Mouse (Mus musculus) left cerebral cortex, adult 8-10 months (tissue): ENCODE results near the gene Ndfip2. TPM values are rescaled to one million over a fixed set of nuclear protein-coding genes. Genes with fewer than 3 reads are reported as not detected.
A peak's percentile ranks its signal among the peaks of the same experiment; 100 is the strongest.

Experiments
- DNase-seq, 2 experiments: peaks; one replicate each; pipeline ENCODE4 v3.0.0; 2022; ENCODE audit warnings: low spot score in 2 of 2
- total RNA-seq, 4 experiments: library from RNA; stranded (reverse); gene quantifications; 2 replicates each; pipeline ENCODE4 v1.2.4; 2022

The Ndfip2 gene
- 100 to 1,000 TPM in 2 of 4 experiments, 10 to 100 TPM in 2; 94.4 to 110 (median 102) TPM for total RNA-seq

- DNase-seq: peak; percentile 77 to 90
Measured at GRCm38 (mm10) chr14:105258379-105259034, at the start of gene Ndfip2. Gene Ndfip2, plus strand, starts transcription at chr14:105258573.

GRCm38 (mm10) chr14:105219525-105220376 lies 38.6 kb upstream of the Ndfip2 start:
- no peak for DNase-seq

- DNase-seq: no peak
Measured at GRCm38 (mm10) chr14:105222240-105222639, 36.1 kb upstream of the Ndfip2 start.

- DNase-seq: no peak
Measured at GRCm38 (mm10) chr14:105225790-105226189, 32.6 kb upstream of the Ndfip2 start.

GRCm38 (mm10) chr14:105232421-105232820 lies 26.0 kb upstream of the Ndfip2 start:
- DNase-seq: peak in 1 of 2 experiments; percentile 15

GRCm38 (mm10) chr14:105236596-105236995 lies 21.8 kb upstream of the Ndfip2 start:
- DNase-seq: no peak

- DNase-seq: no peak
Measured at GRCm38 (mm10) chr14:105237736-105238135, 20.6 kb upstream of the Ndfip2 start.

GRCm38 (mm10) chr14:105238450-105239038 lies 19.8 kb upstream of the Ndfip2 start:
- no peak for DNase-seq

GRCm38 (mm10) chr14:105240120-105240519 lies 18.3 kb upstream of the Ndfip2 start:
- no peak for DNase-seq

GRCm38 (mm10) chr14:105243805-105244443 lies 14.4 kb upstream of the Ndfip2 start:
- DNase-seq: no peak

GRCm38 (mm10) chr14:105251038-105251437 lies 7.3 kb upstream of the Ndfip2 start:
- DNase-seq: no peak

GRCm38 (mm10) chr14:105253304-105253703 lies 5.1 kb upstream of the Ndfip2 start:
- DNase-seq: no peak

GRCm38 (mm10) chr14:105254401-105254800 lies 4.0 kb upstream of the Ndfip2 start:
- DNase-seq: no peak

- DNase-seq: no peak
Measured at GRCm38 (mm10) chr14:105255620-105256019, 2.8 kb upstream of the Ndfip2 start.

- DNase-seq: no peak
Measured at GRCm38 (mm10) chr14:105259035-105259880, 885 bp downstream of the Ndfip2 start.

- DNase-seq: no peak
Measured at GRCm38 (mm10) chr14:105262923-105263322, 4.5 kb downstream of the Ndfip2 start.

GRCm38 (mm10) chr14:105267095-105267494 lies 8.7 kb downstream of the Ndfip2 start:
- no peak for DNase-seq

- no peak for DNase-seq
Measured at GRCm38 (mm10) chr14:105272030-105272429, 13.7 kb downstream of the Ndfip2 start.

- DNase-seq: no peak
Measured at GRCm38 (mm10) chr14:105272539-105272938, 14.2 kb downstream of the Ndfip2 start.

- no peak for DNase-seq
Measured at GRCm38 (mm10) chr14:105275196-105275595, 16.8 kb downstream of the Ndfip2 start.

GRCm38 (mm10) chr14:105277277-105277676 lies 18.9 kb downstream of the Ndfip2 start:
- no peak for DNase-seq
